Mouse (Mus musculus): ENCODE measurements around the gene Rap2a.

DNA sequence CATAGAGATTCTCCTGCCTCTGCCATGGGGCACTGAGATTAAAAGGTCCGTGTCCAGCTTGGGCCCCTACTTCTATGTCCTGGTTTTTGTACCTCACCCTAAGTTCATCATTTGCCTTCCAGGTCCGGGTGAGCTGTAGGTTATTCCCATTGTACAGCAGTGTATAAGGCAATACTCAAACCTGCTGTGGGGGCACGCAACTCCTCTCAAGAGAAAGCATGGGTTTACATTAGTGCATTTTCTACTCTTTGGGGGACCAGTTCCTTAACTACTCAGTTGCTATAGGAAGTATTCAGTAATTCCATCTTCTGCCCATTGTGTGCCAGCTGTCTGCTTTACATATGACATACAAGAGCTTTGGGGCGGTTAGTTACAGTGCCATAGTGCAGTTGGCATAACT, 2.7 kb downstream of the Rap2a start:
- no peak for TF ChIP-seq ETS1 (conservative IDR thresholded peaks at IDR 0.05; ENCODE audit: low read depth, low read length)
- no peak for TF ChIP-seq UBTF (IDR thresholded peaks at IDR 0.05; ENCODE audit: low read depth, low read length)
- TF ChIP-seq POLR2A (IDR thresholded peaks at IDR 0.05; ENCODE audit: low read depth, low read length) = no peak
- TF ChIP-seq NRF1 (IDR thresholded peaks at IDR 0.05; ENCODE audit: low read depth, low read length) = no peak
- no peak for TF ChIP-seq ZKSCAN1 (IDR thresholded peaks at IDR 0.05; ENCODE audit: borderline replicate concordance, low read depth, low read length)
- TF ChIP-seq USF2 (conservative IDR thresholded peaks at IDR 0.05; ENCODE audit: low read depth, low read length) = no peak
- TF ChIP-seq EP300 (IDR thresholded peaks at IDR 0.05; ENCODE audit: low read length) = no peak
- TF ChIP-seq SIN3A (IDR thresholded peaks at IDR 0.05; ENCODE audit: low read length) = no peak
- no peak for TF ChIP-seq CTCF (conservative IDR thresholded peaks at IDR 0.05 in 1 of 2, IDR thresholded peaks at IDR 0.05 in 1 of 2; ENCODE audit: low read depth in 2 of 2, low read length in 2 of 2)

All from CH12.LX (cell line).